Mouse (Mus musculus) cerebellum, adult 2 months (tissue): ENCODE data around the gene Mark1.

Experiments used
- CTCF ChIP-seq: fragments of 200-500 bp; IDR thresholded peaks from 2 replicates; pipeline ENCODE4 v1.5.1; 2011; ENCODE audit warnings: low read depth, mild to moderate bottlenecking, control low read depth, low read length, moderate library complexity, borderline replicate concordance; ENCODE audit not compliant: insufficient read depth
- POLR2A ChIP-seq: fragments of 200-500 bp; IDR thresholded peaks from 2 replicates; pipeline ENCODE4 v1.6.1; 2011; ENCODE audit warnings: low read length, control low read depth, borderline replicate concordance; ENCODE audit not compliant: insufficient read depth

- TF ChIP-seq CTCF (no peak), POLR2A (no peak)
These were observed 30.0 kb downstream of the Mark1 start for GRCm38 (mm10) chr1:184969374-184969773.
